24 mouse cellular contexts compared by ENCODE assay signal in genomic region chr5:66607201-66607600, GRCm38 (mm10). TPM values are rescaled to one million over a fixed set of nuclear protein-coding genes. Genes with fewer than 3 reads are reported as not detected.
DNase-seq lines count a peak whose midpoint lies in the region; ATAC-seq and TF ChIP-seq lines count a peak whose summit lies in the region.
"Had no signal": no experiment of that assay in that cellular context is flagged by ENCODE, and none has a peak within 500 bp of the region (broad histone marks: within the 10 kb centered on the region; RNA-seq: fewer than 3 reads in every experiment).

No protein-coding gene starts in this region.

- TF ChIP-seq POLR2A in lung, adult 2 months (IDR thresholded peaks at IDR 0.05; ENCODE audit: borderline replicate concordance, extremely low read depth, low read depth, low read length), result no peak

- H3K4me1 ChIP-seq in embryonic facial prominence, embryonic 13.5 days, result peaks cover 57% of the 10 kb centered on the region
- peaks cover 64% of the 10 kb centered on the region for H3K4me1 ChIP-seq in embryonic facial prominence, embryonic 10.5 days
- peaks cover 60% of the 10 kb centered on the region for H3K4me1 ChIP-seq in heart, embryonic 15.5 days (replicated peaks)
- H3K4me1 ChIP-seq in heart, embryonic 12.5 days (replicated peaks), result peaks cover 70% of the 10 kb centered on the region
- peaks cover 37% of the 10 kb centered on the region for H3K4me1 ChIP-seq in lung, embryonic 14.5 days (ENCODE audit: insufficient read depth)
- H3K4me1 ChIP-seq in lung, adult 2 months (ENCODE audit: control insufficient read depth, insufficient read depth, low read length), result peaks cover 26% of the 10 kb centered on the region
- H3K4me1 ChIP-seq in embryonic facial prominence, embryonic 14.5 days (ENCODE audit: control insufficient read depth, insufficient read depth, low read length), result peaks cover 40% of the 10 kb centered on the region

- ATAC-seq in embryonic facial prominence, embryonic 13.5 days (ENCODE audit: insufficient number of reproducible peaks, insufficient read depth, low FRiP score, low TSS enrichment, low read depth), result no peak
- ATAC-seq in heart, embryonic 15.5 days (replicated peaks; ENCODE audit: insufficient number of reproducible peaks, insufficient read depth, low FRiP score, low read depth), result no peak
- no peak for ATAC-seq in heart, embryonic 12.5 days (ENCODE audit: insufficient number of reproducible peaks, low FRiP score)
- ATAC-seq in lung, embryonic 14.5 days (ENCODE audit: insufficient read depth), result no peak
- ATAC-seq in embryonic facial prominence, embryonic 14.5 days (ENCODE audit: low read depth), result no peak
- ATAC-seq: CD4-positive, CD25-positive, alpha-beta regulatory T cell, adult 4 months; forebrain, embryonic 14.5 days; hindbrain, embryonic 16.5 days; inflammation-experienced regulatory T-cells, adult 6 months; intestine, postnatal 0 days had no signal

- H3K9ac ChIP-seq in embryonic facial prominence, embryonic 13.5 days, result no peak overlapping the region
- no peak overlapping the region for H3K9ac ChIP-seq in heart, embryonic 15.5 days
- no peak overlapping the region for H3K9ac ChIP-seq in heart, embryonic 12.5 days
- H3K9ac ChIP-seq in lung, embryonic 14.5 days, result no peak overlapping the region
- H3K9ac ChIP-seq in embryonic facial prominence, embryonic 14.5 days (ENCODE audit: low read depth, low read length), result no peak overlapping the region
- H3K9ac ChIP-seq: hindbrain, embryonic 12.5 days had no signal

- peak overlapping the region; percentile 40; the same call in 1 of the 2 replicates for H3K27ac ChIP-seq in embryonic facial prominence, embryonic 13.5 days
- no peak overlapping the region for H3K27ac ChIP-seq in embryonic facial prominence, embryonic 10.5 days (replicated peaks)
- H3K27ac ChIP-seq in heart, embryonic 15.5 days, result peak overlapping the region; percentile 27
- no peak overlapping the region for H3K27ac ChIP-seq in heart, embryonic 12.5 days (ENCODE audit: poor library complexity, severe bottlenecking)
- peak overlapping the region; percentile 24; the same call in 1 of the 2 replicates for H3K27ac ChIP-seq in lung, embryonic 14.5 days (ENCODE audit: low read depth)
- 0 out of 2 replicates have a peak overlapping the region, but pooled peaks have one; percentile 5 for H3K27ac ChIP-seq in embryonic facial prominence, embryonic 14.5 days (replicated peaks; ENCODE audit: low read depth, low read length)
- H3K27ac ChIP-seq: hindbrain, embryonic 12.5 days had no signal

- no peak overlapping the region for H3K4me2 ChIP-seq in embryonic facial prominence, embryonic 13.5 days
- no peak overlapping the region for H3K4me2 ChIP-seq in heart, embryonic 15.5 days
- no peak overlapping the region for H3K4me2 ChIP-seq in heart, embryonic 12.5 days
- H3K4me2 ChIP-seq in lung, embryonic 14.5 days, result no peak overlapping the region
- H3K4me2 ChIP-seq in embryonic facial prominence, embryonic 14.5 days (ENCODE audit: low read depth, low read length), result no peak overlapping the region
- H3K4me2 ChIP-seq: hindbrain, embryonic 12.5 days had no signal

- H3K4me3 ChIP-seq in embryonic facial prominence, embryonic 13.5 days, result no peak overlapping the region
- H3K4me3 ChIP-seq in embryonic facial prominence, embryonic 10.5 days, result no peak overlapping the region
- H3K4me3 ChIP-seq in heart, embryonic 15.5 days, result no peak overlapping the region
- no peak overlapping the region for H3K4me3 ChIP-seq in heart, embryonic 12.5 days
- no peak overlapping the region for H3K4me3 ChIP-seq in lung, embryonic 14.5 days (ENCODE audit: low read depth, low read length)
- H3K4me3 ChIP-seq in lung, adult 2 months (replicated peaks; ENCODE audit: extremely low read depth, low read depth, low read length), result no peak overlapping the region
- no peak overlapping the region for H3K4me3 ChIP-seq in embryonic facial prominence, embryonic 14.5 days (ENCODE audit: low read depth, low read length)
- H3K4me3 ChIP-seq: erythroblast, embryonic 14.5 days; forebrain, embryonic 10.5 days; hindbrain, embryonic 12.5 days had no signal

- DNase-seq in embryonic facial prominence, embryonic 10.5 days (ENCODE audit: low spot score), result no peak
- peak; percentile 45 for DNase-seq in lung, embryonic 14.5 days
- no peak for DNase-seq in lung, adult 2 months
- DNase-seq in embryonic facial prominence, embryonic 14.5 days (ENCODE audit: low spot score), result no peak
- DNase-seq in spleen, adult 12 weeks (ENCODE audit: low spot score), result no peak
- DNase-seq: adrenal gland, postnatal 10 days; B cell, adult 2 months; cerebellum, adult 11-12 months; cerebellum, adult 9-10 months; cerebellum, postnatal 25 days; heart, adult 18-20 months; heart, postnatal 4 days had no signal

- no peaks in the 10 kb centered on the region for H3K9me3 ChIP-seq in embryonic facial prominence, embryonic 13.5 days
- no peaks in the 10 kb centered on the region for H3K9me3 ChIP-seq in embryonic facial prominence, embryonic 10.5 days
- no peaks in the 10 kb centered on the region for H3K9me3 ChIP-seq in heart, embryonic 15.5 days (replicated peaks)
- no peaks in the 10 kb centered on the region for H3K9me3 ChIP-seq in heart, embryonic 12.5 days (replicated peaks)
- H3K9me3 ChIP-seq in lung, embryonic 14.5 days (ENCODE audit: low read depth, low read length), result no peaks in the 10 kb centered on the region
- H3K9me3 ChIP-seq in embryonic facial prominence, embryonic 14.5 days (ENCODE audit: control insufficient read depth, low read length), result 0 out of 2 replicates have a peak, but pooled peaks cover under 1% of the 10 kb centered on the region
- H3K9me3 ChIP-seq: forebrain, embryonic 10.5 days; hindbrain, embryonic 12.5 days had no signal

- no peak for TF ChIP-seq CTCF in lung, embryonic 14.5 days (IDR thresholded peaks at IDR 0.05; ENCODE audit: low read depth)
- TF ChIP-seq CTCF in lung, adult 2 months (IDR thresholded peaks at IDR 0.05; ENCODE audit: insufficient read depth, low read length), result no peak

- 65% methylated on average over 4 of the region's 4 CpGs for WGBS in embryonic facial prominence, embryonic 13.5 days
- 90% methylated on average over 4 of the region's 4 CpGs for WGBS in embryonic facial prominence, embryonic 10.5 days
- WGBS in heart, embryonic 15.5 days, result 62% methylated on average over 4 of the region's 4 CpGs
- WGBS in heart, embryonic 12.5 days, result 64% methylated on average over 4 of the region's 4 CpGs
- WGBS in lung, embryonic 14.5 days, result 50% methylated on average over 4 of the region's 4 CpGs
- 67% methylated on average over 4 of the region's 4 CpGs for WGBS in lung, adult 2 months
- 57% methylated on average over 4 of the region's 4 CpGs for WGBS in embryonic facial prominence, embryonic 14.5 days

- no peaks in the 10 kb centered on the region for H3K27me3 ChIP-seq in embryonic facial prominence, embryonic 13.5 days
- no peaks in the 10 kb centered on the region for H3K27me3 ChIP-seq in embryonic facial prominence, embryonic 10.5 days (replicated peaks; ENCODE audit: low read depth, poor library complexity, severe bottlenecking)
- H3K27me3 ChIP-seq in heart, embryonic 15.5 days, result no peaks in the 10 kb centered on the region
- no peaks in the 10 kb centered on the region for H3K27me3 ChIP-seq in heart, embryonic 12.5 days (replicated peaks)
- H3K27me3 ChIP-seq in lung, embryonic 14.5 days (ENCODE audit: insufficient read depth, low read length), result no peaks in the 10 kb centered on the region
- no peaks in the 10 kb centered on the region for H3K27me3 ChIP-seq in embryonic facial prominence, embryonic 14.5 days (replicated peaks; ENCODE audit: control insufficient read depth, insufficient read depth, low read length)
- H3K27me3 ChIP-seq: hindbrain, embryonic 12.5 days had no signal

- H3K36me3 ChIP-seq in embryonic facial prominence, embryonic 13.5 days, result no peaks in the 10 kb centered on the region
- no peaks in the 10 kb centered on the region for H3K36me3 ChIP-seq in embryonic facial prominence, embryonic 10.5 days (replicated peaks)
- H3K36me3 ChIP-seq in heart, embryonic 15.5 days, result no peaks in the 10 kb centered on the region
- no peaks in the 10 kb centered on the region for H3K36me3 ChIP-seq in heart, embryonic 12.5 days
- no peaks in the 10 kb centered on the region for H3K36me3 ChIP-seq in lung, embryonic 14.5 days (ENCODE audit: insufficient read depth)
- H3K36me3 ChIP-seq in embryonic facial prominence, embryonic 14.5 days (ENCODE audit: control insufficient read depth, insufficient read depth, low read length), result no peaks in the 10 kb centered on the region
- H3K36me3 ChIP-seq: forebrain, embryonic 10.5 days; G1E; hindbrain, embryonic 12.5 days had no signal

RNA-seq across cellular contexts. Expression of gene Apbb2, which starts 11.4 kb away (rescaled TPM):
- polyA plus RNA-seq in embryonic facial prominence, embryonic 13.5 days (2015; fragmentation: Nextera tagmentation; extraction: Ambion mirVana), result 74.1 and 77.4 TPM in 2 replicates
- polyA plus RNA-seq in embryonic facial prominence, embryonic 10.5 days (2016; fragmentation: Nextera tagmentation; extraction: Ambion mirVana), result 30.7 and 36.8 TPM in 2 replicates
- 32.6 and 35.5 TPM in 2 replicates for polyA plus RNA-seq in heart, embryonic 15.5 days (2015; fragmentation: Nextera tagmentation; extraction: Ambion mirVana)
- 30.7 and 32.1 TPM in 2 replicates for polyA plus RNA-seq in heart, embryonic 12.5 days (2016; fragmentation: Nextera tagmentation; extraction: Ambion mirVana)
- polyA plus RNA-seq in lung, embryonic 14.5 days (2014; fragmentation: Nextera tagmentation; extraction: Ambion mirVana), result 49.8 and 54.6 TPM in 2 replicates
- 11.7 and 24.6 TPM in 2 replicates for polyA plus RNA-seq in lung, adult 2 months (2012; rRNA removed)
- polyA plus RNA-seq in embryonic facial prominence, embryonic 14.5 days (2014; fragmentation: Nextera tagmentation; extraction: Ambion mirVana), result 39.8 and 47.9 TPM in 2 replicates
- polyA plus RNA-seq: G1E had no signal

Comparison
In these comparisons a context has a peak if more than half of its experiments do, and no peak if none do; other contexts are left out.
1. H3K27ac ChIP-seq: peak in embryonic facial prominence, embryonic 13.5 days (single experiment), heart, embryonic 15.5 days (single experiment), lung, embryonic 14.5 days (single experiment) and embryonic facial prominence, embryonic 14.5 days (single experiment); none in embryonic facial prominence, embryonic 10.5 days (single experiment) and heart, embryonic 12.5 days (single experiment).